Mouse (Mus musculus): ENCODE results near the gene Med10. TPM values are rescaled to one million over a fixed set of nuclear protein-coding genes. Genes with fewer than 3 reads are reported as not detected.

Gene Med10
- 109 and 117 TPM in 2 replicates for polyA plus RNA-seq (2014; fragmentation: Nextera tagmentation; extraction: Ambion mirVana)

- WGBS (ENCODE audit: insufficient replicate concordance) = 73% methylated on average over 5 of the region's 5 CpGs
- Histone ChIP-seq H3K4me1 (ENCODE audit: control insufficient read depth, insufficient read depth, low read length) (no peaks in the 10 kb centered on the region), H3K27me3 (ENCODE audit: control insufficient read depth, insufficient read depth, low read length) (no peaks in the 10 kb centered on the region)
Measured at GRCm38 (mm10) chr13:69802095-69802494, at the start of gene Med10. Med10 (plus strand) TSS chr13:69802395.

GRCm38 (mm10) chr13:69752875-69753274 lies 49.3 kb upstream of the Med10 start:
- Histone ChIP-seq H3K27ac (ENCODE audit: low read depth, low read length) (no peak overlapping the region), H3K9me3 (replicated peaks; ENCODE audit: control insufficient read depth, low read length) (no peaks in the 10 kb centered on the region), H3K4me1 (ENCODE audit: control insufficient read depth, insufficient read depth, low read length) (no peaks in the 10 kb centered on the region), H3K27me3 (ENCODE audit: control insufficient read depth, insufficient read depth, low read length) (no peaks in the 10 kb centered on the region), H3K9ac (ENCODE audit: low read depth, low read length) (no peak overlapping the region), H3K4me3 (ENCODE audit: low read depth, low read length) (no peak overlapping the region), H3K36me3 (ENCODE audit: control insufficient read depth, insufficient read depth, low read length) (no peaks in the 10 kb centered on the region), H3K4me2 (no peak overlapping the region)
- ATAC-seq (replicated peaks; ENCODE audit: insufficient number of reproducible peaks, low FRiP score, low TSS enrichment) = no peak
- WGBS (ENCODE audit: insufficient replicate concordance) = 66% methylated on average over 2 of the region's 2 CpGs

More at GRCm38 (mm10) chr13:69802095-69802494, at the start of gene Med10:
- Histone ChIP-seq H3K4me2 (no peak within 1 kb of the TSS), H3K27ac (ENCODE audit: low read depth, low read length) (no peak within 1 kb of the TSS), H3K9ac (ENCODE audit: low read depth, low read length) (no peak within 1 kb of the TSS), H3K4me3 (ENCODE audit: low read depth, low read length) (no peak within 1 kb of the TSS), H3K9me3 (replicated peaks; ENCODE audit: control insufficient read depth, low read length) (no peaks in the 10 kb centered on the region), H3K36me3 (ENCODE audit: control insufficient read depth, insufficient read depth, low read length) (no peaks in the 10 kb centered on the region)
- no peak for ATAC-seq (replicated peaks; ENCODE audit: insufficient number of reproducible peaks, low FRiP score, low TSS enrichment)

- Histone ChIP-seq H3K27ac (ENCODE audit: low read depth, low read length) (no peak overlapping the region), H3K36me3 (ENCODE audit: control insufficient read depth, insufficient read depth, low read length) (no peaks in the 10 kb centered on the region), H3K4me1 (ENCODE audit: control insufficient read depth, insufficient read depth, low read length) (no peaks in the 10 kb centered on the region), H3K27me3 (ENCODE audit: control insufficient read depth, insufficient read depth, low read length) (no peaks in the 10 kb centered on the region), H3K9me3 (replicated peaks; ENCODE audit: control insufficient read depth, low read length) (no peaks in the 10 kb centered on the region), H3K4me3 (ENCODE audit: low read depth, low read length) (no peak overlapping the region), H3K9ac (ENCODE audit: low read depth, low read length) (no peak overlapping the region), H3K4me2 (no peak overlapping the region)
- no peak for ATAC-seq (replicated peaks; ENCODE audit: insufficient number of reproducible peaks, low FRiP score, low TSS enrichment)
- WGBS (ENCODE audit: insufficient replicate concordance) = 63% methylated on average over 6 of the region's 6 CpGs
Measured at GRCm38 (mm10) chr13:69758979-69759378, 43.2 kb upstream of the Med10 start.

- H3K9ac ChIP-seq (ENCODE audit: low read depth, low read length) = no peak overlapping the region
- no peaks in the 10 kb centered on the region for H3K4me1 ChIP-seq (ENCODE audit: control insufficient read depth, insufficient read depth, low read length)
- no peak overlapping the region for H3K4me2 ChIP-seq
- no peaks in the 10 kb centered on the region for H3K36me3 ChIP-seq (ENCODE audit: control insufficient read depth, insufficient read depth, low read length)
- ATAC-seq (replicated peaks; ENCODE audit: insufficient number of reproducible peaks, low FRiP score, low TSS enrichment) = no peak
- H3K9me3 ChIP-seq (replicated peaks; ENCODE audit: control insufficient read depth, low read length) = no peaks in the 10 kb centered on the region
- H3K27ac ChIP-seq (ENCODE audit: low read depth, low read length) = no peak overlapping the region
- no peaks in the 10 kb centered on the region for H3K27me3 ChIP-seq (ENCODE audit: control insufficient read depth, insufficient read depth, low read length)
- WGBS (ENCODE audit: insufficient replicate concordance) = 72% methylated on average over 10 of the region's 10 CpGs
- no peak overlapping the region for H3K4me3 ChIP-seq (ENCODE audit: low read depth, low read length)
Measured at GRCm38 (mm10) chr13:69761393-69761792, 40.8 kb upstream of the Med10 start.

- Histone ChIP-seq H3K27me3 (ENCODE audit: control insufficient read depth, insufficient read depth, low read length) (no peaks in the 10 kb centered on the region), H3K4me2 (no peak overlapping the region), H3K27ac (ENCODE audit: low read depth, low read length) (no peak overlapping the region), H3K36me3 (ENCODE audit: control insufficient read depth, insufficient read depth, low read length) (no peaks in the 10 kb centered on the region), H3K9ac (ENCODE audit: low read depth, low read length) (no peak overlapping the region), H3K4me3 (ENCODE audit: low read depth, low read length) (no peak overlapping the region), H3K9me3 (replicated peaks; ENCODE audit: control insufficient read depth, low read length) (no peaks in the 10 kb centered on the region), H3K4me1 (ENCODE audit: control insufficient read depth, insufficient read depth, low read length) (no peaks in the 10 kb centered on the region)
- 80% methylated on average over 9 of the region's 9 CpGs for WGBS (ENCODE audit: insufficient replicate concordance)
- ATAC-seq (replicated peaks; ENCODE audit: insufficient number of reproducible peaks, low FRiP score, low TSS enrichment) = no peak
Measured at GRCm38 (mm10) chr13:69764646-69765045, 37.5 kb upstream of the Med10 start.

GRCm38 (mm10) chr13:69768152-69768551 lies 34.0 kb upstream of the Med10 start:
- no peak overlapping the region for H3K9ac ChIP-seq (ENCODE audit: low read depth, low read length)
- no peak overlapping the region for H3K27ac ChIP-seq (ENCODE audit: low read depth, low read length)
- H3K4me1 ChIP-seq (ENCODE audit: control insufficient read depth, insufficient read depth, low read length) = no peaks in the 10 kb centered on the region
- WGBS (ENCODE audit: insufficient replicate concordance) = 83% methylated on average over 10 of the region's 10 CpGs
- no peaks in the 10 kb centered on the region for H3K9me3 ChIP-seq (replicated peaks; ENCODE audit: control insufficient read depth, low read length)
- ATAC-seq (replicated peaks; ENCODE audit: insufficient number of reproducible peaks, low FRiP score, low TSS enrichment) = no peak
- no peaks in the 10 kb centered on the region for H3K27me3 ChIP-seq (ENCODE audit: control insufficient read depth, insufficient read depth, low read length)
- no peak overlapping the region for H3K4me3 ChIP-seq (ENCODE audit: low read depth, low read length)
- no peak overlapping the region for H3K4me2 ChIP-seq
- no peaks in the 10 kb centered on the region for H3K36me3 ChIP-seq (ENCODE audit: control insufficient read depth, insufficient read depth, low read length)

GRCm38 (mm10) chr13:69770538-69771456 lies 31.4 kb upstream of the Med10 start:
- Histone ChIP-seq H3K4me3 (ENCODE audit: low read depth, low read length) (no peak overlapping the region), H3K9ac (ENCODE audit: low read depth, low read length) (no peak overlapping the region), H3K4me1 (ENCODE audit: control insufficient read depth, insufficient read depth, low read length) (no peaks in the 10 kb centered on the region), H3K4me2 (no peak overlapping the region), H3K27ac (ENCODE audit: low read depth, low read length) (no peak overlapping the region), H3K9me3 (replicated peaks; ENCODE audit: control insufficient read depth, low read length) (no peaks in the 10 kb centered on the region), H3K36me3 (ENCODE audit: control insufficient read depth, insufficient read depth, low read length) (no peaks in the 10 kb centered on the region), H3K27me3 (ENCODE audit: control insufficient read depth, insufficient read depth, low read length) (no peaks in the 10 kb centered on the region)
- WGBS (ENCODE audit: insufficient replicate concordance) = 77% methylated on average over 12 of the region's 12 CpGs
- ATAC-seq (replicated peaks; ENCODE audit: insufficient number of reproducible peaks, low FRiP score, low TSS enrichment) = no peak

GRCm38 (mm10) chr13:69772358-69772757 lies 29.8 kb upstream of the Med10 start:
- H3K36me3 ChIP-seq (ENCODE audit: control insufficient read depth, insufficient read depth, low read length) = no peaks in the 10 kb centered on the region
- H3K4me1 ChIP-seq (ENCODE audit: control insufficient read depth, insufficient read depth, low read length) = no peaks in the 10 kb centered on the region
- no peak for ATAC-seq (replicated peaks; ENCODE audit: insufficient number of reproducible peaks, low FRiP score, low TSS enrichment)
- no peaks in the 10 kb centered on the region for H3K27me3 ChIP-seq (ENCODE audit: control insufficient read depth, insufficient read depth, low read length)
- H3K9ac ChIP-seq (ENCODE audit: low read depth, low read length) = no peak overlapping the region
- WGBS (ENCODE audit: insufficient replicate concordance) = 77% methylated on average over 4 of the region's 4 CpGs
- H3K4me3 ChIP-seq (ENCODE audit: low read depth, low read length) = no peak overlapping the region
- H3K9me3 ChIP-seq (replicated peaks; ENCODE audit: control insufficient read depth, low read length) = no peaks in the 10 kb centered on the region
- no peak overlapping the region for H3K27ac ChIP-seq (ENCODE audit: low read depth, low read length)
- no peak overlapping the region for H3K4me2 ChIP-seq

GRCm38 (mm10) chr13:69778221-69778620 lies 24.0 kb upstream of the Med10 start:
- Histone ChIP-seq H3K9ac (ENCODE audit: low read depth, low read length) (no peak overlapping the region), H3K4me1 (ENCODE audit: control insufficient read depth, insufficient read depth, low read length) (no peaks in the 10 kb centered on the region), H3K4me2 (no peak overlapping the region), H3K36me3 (ENCODE audit: control insufficient read depth, insufficient read depth, low read length) (no peaks in the 10 kb centered on the region), H3K4me3 (ENCODE audit: low read depth, low read length) (no peak overlapping the region), H3K27ac (ENCODE audit: low read depth, low read length) (no peak overlapping the region), H3K27me3 (ENCODE audit: control insufficient read depth, insufficient read depth, low read length) (no peaks in the 10 kb centered on the region), H3K9me3 (replicated peaks; ENCODE audit: control insufficient read depth, low read length) (no peaks in the 10 kb centered on the region)
- WGBS (ENCODE audit: insufficient replicate concordance) = 81% methylated on average over 19 of the region's 19 CpGs
- ATAC-seq (replicated peaks; ENCODE audit: insufficient number of reproducible peaks, low FRiP score, low TSS enrichment) = no peak
